Mouse (Mus musculus): Measurements from ENCODE around the gene Ttll9. TPM values are rescaled to one million over a fixed set of nuclear protein-coding genes. Genes with fewer than 3 reads are reported as not detected.

Gene Ttll9
- polyA plus RNA-seq, 1 experiment from 2014 or later = 0.18 TPM

GRCm38 (mm10) chr2:153032973-153033372 is 70.7 kb downstream of the Ttll9 start:
- H3K9me3 ChIP-seq (ENCODE audit: low read length) = no peaks in the 10 kb centered on the region
- WGBS (ENCODE audit: insufficient replicate concordance) = 16% methylated on average over 4 of the region's 4 CpGs
- H3K27me3 ChIP-seq (ENCODE audit: insufficient read depth, low read length) = peaks cover 39% of the 10 kb centered on the region
- peaks cover 5% of the 10 kb centered on the region for H3K4me1 ChIP-seq (ENCODE audit: insufficient read depth)
- ATAC-seq = no peak
- no peak overlapping the region for H3K4me3 ChIP-seq (ENCODE audit: low read depth, low read length)
- no peak overlapping the region for H3K27ac ChIP-seq (ENCODE audit: low read depth)
- H3K9ac ChIP-seq (replicated peaks) = no peak overlapping the region
- TF ChIP-seq EP300 (IDR thresholded peaks at IDR 0.05; ENCODE audit: low read depth) (no peak), CTCF (IDR thresholded peaks at IDR 0.05; ENCODE audit: low read depth) (no peak)
- no peaks in the 10 kb centered on the region for H3K36me3 ChIP-seq (replicated peaks; ENCODE audit: insufficient read depth, low read length)
- H3K4me2 ChIP-seq (ENCODE audit: low read depth, low read length) = no peak overlapping the region
- no peak for DNase-seq

- no peak overlapping the region for H3K9ac ChIP-seq (replicated peaks)
- H3K4me2 ChIP-seq (ENCODE audit: low read depth, low read length) = no peak overlapping the region
- H3K4me1 ChIP-seq (ENCODE audit: insufficient read depth) = peaks cover 5% of the 10 kb centered on the region
- ATAC-seq (no peak), DNase-seq (no peak)
- no peak overlapping the region for H3K4me3 ChIP-seq (ENCODE audit: low read depth, low read length)
- TF ChIP-seq CTCF (IDR thresholded peaks at IDR 0.05; ENCODE audit: low read depth) (no peak), EP300 (IDR thresholded peaks at IDR 0.05; ENCODE audit: low read depth) (no peak)
- no peaks in the 10 kb centered on the region for H3K9me3 ChIP-seq (ENCODE audit: low read length)
- no peaks in the 10 kb centered on the region for H3K36me3 ChIP-seq (replicated peaks; ENCODE audit: insufficient read depth, low read length)
- H3K27me3 ChIP-seq (ENCODE audit: insufficient read depth, low read length) = peaks cover 39% of the 10 kb centered on the region
- WGBS (ENCODE audit: insufficient replicate concordance) = 53% methylated on average over 5 of the region's 5 CpGs
- H3K27ac ChIP-seq (ENCODE audit: low read depth) = no peak overlapping the region
These were observed 71.4 kb downstream of the Ttll9 start for GRCm38 (mm10) chr2:153033545-153034230.

- Histone ChIP-seq H3K27me3 (ENCODE audit: insufficient read depth, low read length) (peaks cover 17% of the 10 kb centered on the region), H3K4me1 (ENCODE audit: insufficient read depth) (peaks cover 4% of the 10 kb centered on the region), H3K4me3 (ENCODE audit: low read depth, low read length) (no peak overlapping the region), H3K27ac (ENCODE audit: low read depth) (no peak overlapping the region), H3K9ac (replicated peaks) (no peak overlapping the region), H3K36me3 (replicated peaks; ENCODE audit: insufficient read depth, low read length) (no peaks in the 10 kb centered on the region), H3K4me2 (ENCODE audit: low read depth, low read length) (no peak overlapping the region), H3K9me3 (ENCODE audit: low read length) (no peaks in the 10 kb centered on the region)
- TF ChIP-seq EP300 (IDR thresholded peaks at IDR 0.05; ENCODE audit: low read depth) (no peak), CTCF (IDR thresholded peaks at IDR 0.05; ENCODE audit: low read depth) (no peak)
- DNase-seq = no peak
- WGBS (ENCODE audit: insufficient replicate concordance) = 15% methylated on average over 2 of the region's 2 CpGs
- no peak for ATAC-seq
These were observed 74.4 kb downstream of the Ttll9 start for GRCm38 (mm10) chr2:153036690-153037089.

GRCm38 (mm10) chr2:153043886-153044285 is 81.6 kb downstream of the Ttll9 start:
- no peak for ATAC-seq
- no peak for DNase-seq
- H3K27ac ChIP-seq (ENCODE audit: low read depth) = no peak overlapping the region
- no peak overlapping the region for H3K9ac ChIP-seq (replicated peaks)
- H3K36me3 ChIP-seq (replicated peaks; ENCODE audit: insufficient read depth, low read length) = no peaks in the 10 kb centered on the region
- H3K9me3 ChIP-seq (ENCODE audit: low read length) = no peaks in the 10 kb centered on the region
- WGBS (ENCODE audit: insufficient replicate concordance) = 77% methylated on average over 3 of the region's 3 CpGs
- H3K27me3 ChIP-seq (ENCODE audit: insufficient read depth, low read length) = no peaks in the 10 kb centered on the region
- no peak overlapping the region for H3K4me3 ChIP-seq (ENCODE audit: low read depth, low read length)
- no peaks in the 10 kb centered on the region for H3K4me1 ChIP-seq (ENCODE audit: insufficient read depth)
- no peak for TF ChIP-seq CTCF (IDR thresholded peaks at IDR 0.05; ENCODE audit: low read depth)
- TF ChIP-seq EP300 (IDR thresholded peaks at IDR 0.05; ENCODE audit: low read depth) = no peak
- no peak overlapping the region for H3K4me2 ChIP-seq (ENCODE audit: low read depth, low read length)

- Histone ChIP-seq H3K27me3 (ENCODE audit: insufficient read depth, low read length) (no peaks in the 10 kb centered on the region), H3K4me1 (ENCODE audit: insufficient read depth) (no peaks in the 10 kb centered on the region), H3K4me3 (ENCODE audit: low read depth, low read length) (no peak overlapping the region), H3K36me3 (replicated peaks; ENCODE audit: insufficient read depth, low read length) (no peaks in the 10 kb centered on the region), H3K27ac (ENCODE audit: low read depth) (no peak overlapping the region), H3K9me3 (ENCODE audit: low read length) (no peaks in the 10 kb centered on the region), H3K9ac (replicated peaks) (no peak overlapping the region), H3K4me2 (ENCODE audit: low read depth, low read length) (no peak overlapping the region)
- 21% methylated on average over 8 of the region's 8 CpGs for WGBS (ENCODE audit: insufficient replicate concordance)
- DNase-seq = no peak
- TF ChIP-seq EP300 (IDR thresholded peaks at IDR 0.05; ENCODE audit: low read depth) = no peak
- TF ChIP-seq CTCF (IDR thresholded peaks at IDR 0.05; ENCODE audit: low read depth) = no peak
- ATAC-seq = no peak
These were observed 83.6 kb downstream of the Ttll9 start for GRCm38 (mm10) chr2:153045884-153046299.

GRCm38 (mm10) chr2:153047828-153048465 is 85.7 kb downstream of the Ttll9 start:
- DNase-seq = peak; percentile 67
- WGBS (ENCODE audit: insufficient replicate concordance) = 40% methylated on average over 17 of the region's 17 CpGs
- Histone ChIP-seq H3K9me3 (ENCODE audit: low read length) (no peaks in the 10 kb centered on the region), H3K36me3 (replicated peaks; ENCODE audit: insufficient read depth, low read length) (no peaks in the 10 kb centered on the region), H3K27ac (ENCODE audit: low read depth) (no peak overlapping the region), H3K4me3 (ENCODE audit: low read depth, low read length) (no peak overlapping the region), H3K4me2 (ENCODE audit: low read depth, low read length) (no peak overlapping the region), H3K4me1 (ENCODE audit: insufficient read depth) (peaks cover 4% of the 10 kb centered on the region; the same call in 1 of the 2 replicates), H3K9ac (replicated peaks) (no peak overlapping the region), H3K27me3 (ENCODE audit: insufficient read depth, low read length) (peaks cover 7% of the 10 kb centered on the region)
- TF ChIP-seq CTCF (IDR thresholded peaks at IDR 0.05; ENCODE audit: low read depth) (peak; percentile 81), EP300 (IDR thresholded peaks at IDR 0.05; ENCODE audit: low read depth) (no peak)
- no peak for ATAC-seq

All from liver, postnatal 0 days (tissue).